Mouse (Mus musculus) E14TG2a.4 (cell line): ENCODE results near the gene Rab40c.

Experiments used
- CTCF ChIP-seq: conservative IDR thresholded peaks from 2 replicates; pipeline ENCODE4 v1.5.1; 2014; ENCODE audit warnings: low read length
- NANOG ChIP-seq: IDR thresholded peaks from 2 replicates; pipeline ENCODE4 v1.6.1; 2014; ENCODE audit warnings: borderline replicate concordance, low read length, mixed read lengths
- POU5F1 ChIP-seq: IDR thresholded peaks from 2 replicates; pipeline ENCODE4 v1.6.1; 2014; ENCODE audit warnings: low read length, borderline replicate concordance

GRCm38 (mm10) chr17:25865288-25865687 is 54.2 kb downstream of the Rab40c start:
- TF ChIP-seq POU5F1 (no peak), CTCF (no peak), NANOG (no peak)
